Mouse (Mus musculus) C2C12 (cell line): ENCODE measurements around the gene Pa2g4.
"Not testable (repeated sequence)": the region's sequence is repeated elsewhere in the genome, so short reads cannot be mapped to it uniquely, and the experiment has no call there.

Source experiments
- CEBPB ChIP-seq: IDR thresholded peaks from one replicate; pipeline ENCODE4 v1.6.1; 2011; ENCODE audit warnings: low read depth, mild to moderate bottlenecking, control low read depth, moderate library complexity
- CTCF ChIP-seq: IDR thresholded peaks from one replicate; pipeline ENCODE4 v1.5.1; 2011; ENCODE audit not compliant: control insufficient read depth, insufficient read depth, insufficient read length
- MAX ChIP-seq: IDR thresholded peaks from one replicate; pipeline ENCODE4 v1.6.1; 2011; ENCODE audit warnings: mild to moderate bottlenecking, control low read depth
- MYOD1 ChIP-seq: IDR thresholded peaks from one replicate; pipeline ENCODE4 v1.6.1; 2011; ENCODE audit warnings: low read depth; ENCODE audit not compliant: control insufficient read depth, insufficient read length
- USF1 ChIP-seq: IDR thresholded peaks from one replicate; pipeline ENCODE4 v1.6.1; 2011; ENCODE audit warnings: low read depth, mild to moderate bottlenecking, control low read depth, moderate library complexity

DNA sequence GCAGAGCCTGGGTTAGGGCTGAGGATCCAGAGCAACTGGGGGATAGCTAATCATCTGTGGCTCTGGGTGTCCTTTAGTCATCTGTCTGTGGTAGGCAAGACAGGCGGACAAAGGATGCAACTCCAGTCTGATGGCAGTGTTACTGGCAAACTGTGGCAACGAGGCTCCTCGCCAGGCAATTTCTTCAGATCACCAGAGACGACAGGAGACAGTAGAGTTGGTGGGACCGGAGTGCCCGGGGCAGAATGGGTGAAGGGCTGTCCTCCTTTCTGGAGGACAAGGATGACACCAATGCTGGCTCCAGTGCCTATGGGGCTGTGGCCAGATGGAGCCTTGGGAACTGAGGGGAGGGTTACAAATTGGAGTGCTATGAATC, 16.1 kb downstream of the Pa2g4 start:
- TF ChIP-seq CTCF, MAX, MYOD1, CEBPB, USF1: not testable (repeated sequence)
